Mouse (Mus musculus) testis, adult 2 months (tissue): Measurements from ENCODE around the gene Farp1. TPM values are rescaled to one million over a fixed set of nuclear protein-coding genes. Genes with fewer than 3 reads are reported as not detected.

ENCODE experiments used
- H3K27ac ChIP-seq: fragments of 200-500 bp; 2 replicates; pipeline ENCODE4 v1.5.1; 2012; ENCODE audit warnings: low read depth, low read length; ENCODE audit not compliant: control insufficient read depth, insufficient read depth
- H3K27me3 ChIP-seq: fragments of 200-500 bp; 2 replicates; pipeline ENCODE4 v1.6.1; 2012; ENCODE audit warnings: mild to moderate bottlenecking, low read length, moderate library complexity; ENCODE audit not compliant: control insufficient read depth, insufficient read depth
- H3K36me3 ChIP-seq: fragments of 200-500 bp; 2 replicates; pipeline ENCODE4 v1.6.1; 2012; ENCODE audit warnings: mild to moderate bottlenecking, low read length; ENCODE audit not compliant: control insufficient read depth, insufficient read depth
- H3K4me1 ChIP-seq: fragments of 200-500 bp; 2 replicates; pipeline ENCODE4 v1.6.1; 2012; ENCODE audit warnings: low read length; ENCODE audit not compliant: control insufficient read depth, insufficient read depth
- H3K4me3 ChIP-seq: fragments of 200-500 bp; 2 replicates; pipeline ENCODE4 v1.5.1; 2012; ENCODE audit warnings: low read depth, mild to moderate bottlenecking, low read length, moderate library complexity, mixed read lengths; ENCODE audit not compliant: control insufficient read depth
- CTCF ChIP-seq: fragments of 200-500 bp; IDR thresholded peaks from 2 replicates; pipeline ENCODE4 v1.5.1; 2012; ENCODE audit warnings: low read depth, mild to moderate bottlenecking, inconsistent platforms, low read length, moderate library complexity; ENCODE audit not compliant: control insufficient read depth, insufficient read depth, insufficient replicate concordance
- POLR2A ChIP-seq: fragments of 200-500 bp; IDR thresholded peaks from 2 replicates; pipeline ENCODE4 v1.6.1; 2012; ENCODE audit warnings: low read depth, mild to moderate bottlenecking, inconsistent platforms, low read length, moderate library complexity; ENCODE audit not compliant: control insufficient read depth
- polyA plus RNA-seq: library from polyadenylated mRNA; depleted of rRNA; stranded (reverse); fragments of >200 nt; gene quantifications from 2 replicates; pipeline ENCODE4 v1.2.3, GENCODE M21; 2012

Farp1 gene
- polyA plus RNA-seq, 1 experiment, result 1.4 TPM

DNA sequence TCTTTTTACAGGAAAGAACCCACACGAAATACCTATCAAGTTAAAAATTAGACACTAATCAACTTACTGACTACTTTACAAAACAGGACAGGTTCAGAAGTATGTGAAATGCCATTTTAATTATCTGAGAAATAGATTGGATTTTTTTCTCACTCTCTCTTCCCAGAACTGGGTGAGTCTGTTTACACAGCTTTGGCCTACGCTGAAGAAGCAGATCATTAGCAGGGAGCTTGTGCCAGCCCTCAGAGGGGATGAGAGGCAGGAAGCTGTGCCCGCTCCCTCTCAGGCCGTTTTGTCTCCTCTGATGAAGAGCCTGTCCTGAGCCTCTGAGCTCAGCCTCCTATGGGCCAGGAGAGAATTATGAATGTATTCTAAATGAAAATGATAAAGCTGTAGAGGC is 216.7 kb downstream of the Farp1 start:
- H3K36me3 ChIP-seq, result no peaks in the 10 kb centered on the region

DNA sequence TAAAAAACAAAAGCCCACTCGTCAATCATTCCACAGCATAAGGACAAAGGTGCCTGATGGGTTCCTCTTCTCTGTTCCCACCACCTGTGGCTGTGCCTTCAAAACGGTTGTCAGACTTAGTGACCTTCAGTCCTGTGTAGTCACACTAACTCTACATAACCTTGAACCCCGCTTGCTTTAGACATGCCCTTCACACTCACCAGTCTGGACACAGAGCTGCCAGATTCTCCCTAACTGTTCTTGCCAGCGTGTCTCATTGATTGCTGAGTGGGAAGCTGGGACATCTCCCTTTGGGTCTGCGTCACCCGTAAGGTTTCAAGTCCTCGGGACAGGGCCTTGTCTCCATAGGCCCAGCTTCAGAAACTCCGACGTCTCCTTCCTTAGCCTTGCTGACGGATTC is 217.5 kb downstream of the Farp1 start:
- H3K4me3 ChIP-seq, result no peak overlapping the region
- H3K27me3 ChIP-seq, result no peaks in the 10 kb centered on the region
- TF ChIP-seq CTCF, result no peak
- no peak for TF ChIP-seq POLR2A
- H3K4me1 ChIP-seq, result no peaks in the 10 kb centered on the region
- no peak overlapping the region for H3K27ac ChIP-seq
- no peaks in the 10 kb centered on the region for H3K36me3 ChIP-seq

More for the DNA sequence above, 216.7 kb downstream of the Farp1 start:
- H3K27ac ChIP-seq, result no peak overlapping the region
- no peak overlapping the region for H3K4me3 ChIP-seq
- H3K27me3 ChIP-seq, result no peaks in the 10 kb centered on the region
- TF ChIP-seq CTCF (no peak), POLR2A (no peak)
- H3K4me1 ChIP-seq, result no peaks in the 10 kb centered on the region

DNA sequence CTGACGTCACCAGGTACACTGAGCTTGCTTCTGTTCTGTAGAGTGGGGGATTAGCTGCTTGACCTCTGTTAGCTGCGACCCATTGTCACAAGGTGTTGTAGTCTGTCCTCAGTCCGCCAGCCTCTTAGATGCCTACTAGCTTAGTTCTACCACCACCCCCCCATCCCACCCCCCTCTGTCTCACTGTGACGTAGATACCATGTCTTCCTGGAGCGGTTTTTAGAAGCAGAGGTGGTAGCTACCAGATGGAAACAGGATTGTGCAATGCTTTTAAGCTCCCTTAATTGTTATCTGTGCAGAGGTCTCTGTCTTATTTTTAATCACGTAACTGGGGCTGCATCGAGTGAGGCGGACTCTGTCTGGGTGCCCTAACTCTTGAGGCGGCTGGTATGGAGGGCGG is 219.9 kb downstream of the Farp1 start:
- no peaks in the 10 kb centered on the region for H3K36me3 ChIP-seq
- no peak overlapping the region for H3K4me3 ChIP-seq
- no peak for TF ChIP-seq CTCF
- TF ChIP-seq POLR2A, result no peak
- no peak overlapping the region for H3K27ac ChIP-seq
- no peaks in the 10 kb centered on the region for H3K4me1 ChIP-seq
- H3K27me3 ChIP-seq, result no peaks in the 10 kb centered on the region

DNA sequence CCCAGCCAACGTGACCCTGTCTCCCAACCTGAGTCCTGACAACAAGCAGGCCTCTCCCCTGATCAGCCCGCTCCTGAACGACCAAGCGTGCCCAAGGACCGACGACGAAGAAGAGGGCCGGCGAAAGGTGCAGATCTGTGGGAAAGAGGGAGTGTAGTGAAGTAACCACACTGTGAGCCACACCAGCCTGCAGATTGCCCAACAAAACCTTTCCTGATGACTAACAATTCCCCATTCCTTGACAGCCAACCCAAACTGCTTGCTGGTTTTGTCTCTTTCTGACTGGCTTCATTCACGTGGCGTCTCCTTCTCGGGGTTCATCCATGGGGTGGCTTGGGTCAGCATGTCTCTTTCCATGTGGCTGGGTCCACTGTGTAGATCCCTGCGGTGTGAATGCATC is 220.5 kb downstream of the Farp1 start:
- TF ChIP-seq CTCF (no peak), POLR2A (no peak)
- Histone ChIP-seq H3K27ac (no peak overlapping the region), H3K4me1 (no peaks in the 10 kb centered on the region), H3K27me3 (no peaks in the 10 kb centered on the region), H3K4me3 (no peak overlapping the region), H3K36me3 (no peaks in the 10 kb centered on the region)

DNA sequence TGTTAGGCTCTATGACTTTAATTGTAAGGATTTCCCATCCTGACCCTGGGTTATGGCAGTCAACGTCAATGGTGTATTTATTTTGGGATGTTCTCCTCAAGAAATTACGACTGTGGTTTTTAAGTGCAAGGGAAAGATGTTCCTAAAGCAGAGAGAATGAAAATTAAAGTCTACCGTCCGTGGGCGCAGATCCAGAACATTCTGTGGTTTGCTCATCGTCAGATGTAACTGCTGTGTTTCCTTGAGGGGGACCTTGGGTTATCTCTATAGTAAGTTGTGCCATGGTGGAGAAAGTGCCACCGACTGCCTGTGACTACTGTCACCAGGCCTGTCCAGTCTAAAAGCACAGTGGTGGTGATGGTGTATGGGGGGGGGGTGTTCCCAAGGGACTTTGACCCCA is 221.9 kb downstream of the Farp1 start:
- Histone ChIP-seq H3K4me3 (no peak overlapping the region), H3K27ac (no peak overlapping the region), H3K4me1 (no peaks in the 10 kb centered on the region), H3K27me3 (no peaks in the 10 kb centered on the region), H3K36me3 (no peaks in the 10 kb centered on the region)
- TF ChIP-seq POLR2A, result no peak
- TF ChIP-seq CTCF, result no peak

DNA sequence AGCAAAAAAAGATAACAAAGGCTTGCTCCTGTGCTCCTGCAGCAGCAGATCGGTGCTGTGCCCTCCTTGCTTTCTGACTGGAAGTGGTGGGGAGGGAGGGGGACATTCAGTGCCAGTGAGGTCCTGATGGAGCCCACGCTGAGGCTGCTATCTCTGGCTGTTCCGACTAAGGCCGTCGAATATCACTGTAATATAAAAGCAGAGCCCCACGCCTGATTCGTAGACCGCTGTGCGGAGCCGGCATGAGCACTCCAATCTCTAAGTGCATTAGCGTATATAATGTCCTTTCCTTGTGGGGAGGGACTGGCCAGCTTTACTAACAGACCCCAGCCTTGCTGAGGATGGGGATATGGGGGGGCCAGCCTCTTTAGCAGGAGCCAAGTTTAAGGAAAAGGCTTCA is 224.3 kb downstream of the Farp1 start:
- no peaks in the 10 kb centered on the region for H3K27me3 ChIP-seq
- H3K36me3 ChIP-seq, result no peaks in the 10 kb centered on the region
- no peaks in the 10 kb centered on the region for H3K4me1 ChIP-seq
- H3K4me3 ChIP-seq, result no peak overlapping the region
- no peak overlapping the region for H3K27ac ChIP-seq
- TF ChIP-seq POLR2A, result no peak
- TF ChIP-seq CTCF, result no peak

DNA sequence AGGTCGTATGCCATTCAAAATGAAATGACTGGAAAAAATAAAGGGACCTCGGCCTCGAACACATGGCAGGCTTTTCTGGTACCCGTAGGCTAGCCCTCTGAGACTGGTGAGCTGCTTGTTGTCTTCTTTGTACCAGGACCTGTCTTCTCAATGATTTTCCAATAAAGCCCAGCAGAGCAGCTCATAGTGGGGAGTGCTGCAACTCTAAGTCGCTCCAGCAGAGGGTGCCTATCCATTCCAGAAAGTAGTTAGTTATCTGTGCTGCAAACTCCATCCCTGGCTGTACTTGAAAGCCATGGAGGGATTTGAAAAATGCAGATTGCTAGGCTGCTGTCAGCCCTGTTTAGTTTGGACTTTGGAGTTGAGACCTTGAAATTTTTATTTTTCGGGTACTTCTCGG is 224.8 kb downstream of the Farp1 start:
- TF ChIP-seq POLR2A (no peak), CTCF (peak; percentile 42; the same call in 1 of the 2 replicates)
- no peaks in the 10 kb centered on the region for H3K36me3 ChIP-seq

More for the DNA sequence above, 224.8 kb downstream of the Farp1 start:
- Histone ChIP-seq H3K27me3 (no peaks in the 10 kb centered on the region), H3K4me3 (no peak overlapping the region), H3K4me1 (no peaks in the 10 kb centered on the region), H3K27ac (no peak overlapping the region)
